Mouse (Mus musculus): ENCODE data around the gene Sass6.
"Not testable (repeated sequence)": the region's sequence is repeated elsewhere in the genome, so short reads cannot be mapped to it uniquely, and the experiment has no call there.

The Sass6 gene

GRCm38 (mm10) chr3:116632971-116633370, 38.2 kb downstream of the Sass6 start:
- no peak for DNase-seq (ENCODE audit: low spot score)

GRCm38 (mm10) chr3:116634091-116634490, 39.3 kb downstream of the Sass6 start:
- DNase-seq (ENCODE audit: low spot score), result no peak

GRCm38 (mm10) chr3:116634853-116635252, 40.1 kb downstream of the Sass6 start:
- DNase-seq (ENCODE audit: low spot score), result no peak

- DNase-seq (ENCODE audit: low spot score), result no peak
Observed at GRCm38 (mm10) chr3:116635799-116636198, 41.0 kb downstream of the Sass6 start.

- no peak for DNase-seq (ENCODE audit: low spot score)
Observed at GRCm38 (mm10) chr3:116637693-116638476, 43.1 kb downstream of the Sass6 start.

GRCm38 (mm10) chr3:116638572-116638971, 43.8 kb downstream of the Sass6 start:
- no peak for DNase-seq (ENCODE audit: low spot score)

GRCm38 (mm10) chr3:116640024-116640423, 45.2 kb downstream of the Sass6 start:
- DNase-seq (ENCODE audit: low spot score), result no peak

GRCm38 (mm10) chr3:116641811-116642371, 47.1 kb downstream of the Sass6 start:
- no peak for DNase-seq (ENCODE audit: low spot score)

GRCm38 (mm10) chr3:116642373-116642772, 47.6 kb downstream of the Sass6 start:
- DNase-seq (ENCODE audit: low spot score), result no peak

GRCm38 (mm10) chr3:116646387-116646786, 51.6 kb downstream of the Sass6 start:
- DNase-seq (ENCODE audit: low spot score), result no peak

GRCm38 (mm10) chr3:116648805-116649204, 54.0 kb downstream of the Sass6 start:
- DNase-seq (ENCODE audit: low spot score), result no peak

- no peak for DNase-seq (ENCODE audit: low spot score)
Observed at GRCm38 (mm10) chr3:116650698-116651097, 55.9 kb downstream of the Sass6 start.

GRCm38 (mm10) chr3:116652033-116652446, 57.3 kb downstream of the Sass6 start:
- DNase-seq (ENCODE audit: low spot score), result no peak

- DNase-seq (ENCODE audit: low spot score), result no peak
Observed at GRCm38 (mm10) chr3:116653278-116653945, 58.6 kb downstream of the Sass6 start.

- not testable (repeated sequence) for DNase-seq (ENCODE audit: low spot score)
Observed at GRCm38 (mm10) chr3:116654051-116654450, 59.3 kb downstream of the Sass6 start.

- no peak for DNase-seq (ENCODE audit: low spot score)
Observed at GRCm38 (mm10) chr3:116656184-116656965, 61.6 kb downstream of the Sass6 start.

- no peak for DNase-seq (ENCODE audit: low spot score)
Observed at GRCm38 (mm10) chr3:116658928-116659565, 64.3 kb downstream of the Sass6 start.

- no peak for DNase-seq (ENCODE audit: low spot score)
Observed at GRCm38 (mm10) chr3:116659856-116660430, 65.2 kb downstream of the Sass6 start.

- DNase-seq (ENCODE audit: low spot score), result peak; percentile 11
Observed at GRCm38 (mm10) chr3:116661288-116661869, 66.6 kb downstream of the Sass6 start.

- peak; percentile 38 for DNase-seq (ENCODE audit: low spot score)
Observed at GRCm38 (mm10) chr3:116661870-116662414, 67.2 kb downstream of the Sass6 start.

GRCm38 (mm10) chr3:116662463-116662863, 67.7 kb downstream of the Sass6 start, which contains the start of gene Mfsd14a:
TSS of gene Mfsd14a (minus strand) at chr3:116662677.
- peak; percentile 98 for DNase-seq (ENCODE audit: low spot score)
